Mouse (Mus musculus) midbrain, embryonic 15.5 days (tissue): ENCODE measurements around the gene Vwa5b2. TPM values are rescaled to one million over a fixed set of nuclear protein-coding genes. Genes with fewer than 3 reads are reported as not detected.
A peak's percentile ranks its signal among the peaks of the same experiment; 100 is the strongest.

ENCODE experiments used
- ATAC-seq: fragments of 200-750 bp; cut with Nextera tagmentation; replicated peaks from 2 replicates; pipeline ENCODE4 v1.8.0; 2017; ENCODE audit warnings: moderate TSS enrichment
- H3K27ac ChIP-seq: fragments of 300-500 bp; sonication (generic); 2 replicates; pipeline ENCODE4 v1.5.1; 2015; ENCODE audit warnings: mild to moderate bottlenecking, inconsistent platforms
- H3K27me3 ChIP-seq: fragments of 300-500 bp; sonication (generic); replicated peaks from 2 replicates; pipeline ENCODE4 v1.6.1; 2015; ENCODE audit warnings: inconsistent platforms
- H3K36me3 ChIP-seq: fragments of 300-500 bp; sonication (generic); replicated peaks from 2 replicates; pipeline ENCODE4 v1.6.1; 2015; ENCODE audit warnings: inconsistent platforms
- H3K4me1 ChIP-seq: fragments of 300-500 bp; sonication (generic); 2 replicates; pipeline ENCODE4 v1.6.1; 2015; ENCODE audit warnings: inconsistent platforms
- H3K4me2 ChIP-seq: fragments of 300-500 bp; sonication (generic); 2 replicates; pipeline ENCODE4 v1.6.1; 2015; ENCODE audit warnings: inconsistent platforms, mild to moderate bottlenecking, moderate library complexity
- H3K4me3 ChIP-seq: fragments of 300-500 bp; sonication (generic); 2 replicates; pipeline ENCODE4 v1.5.1; 2015; ENCODE audit warnings: mild to moderate bottlenecking, inconsistent platforms
- H3K9ac ChIP-seq: fragments of 300-500 bp; sonication (generic); 2 replicates; pipeline ENCODE4 v1.6.1; 2015; ENCODE audit warnings: mild to moderate bottlenecking, inconsistent platforms
- H3K9me3 ChIP-seq: fragments of 300-500 bp; sonication (generic); 2 replicates; pipeline ENCODE4 v1.6.1; 2016; ENCODE audit warnings: inconsistent platforms
- WGBS: fragments of 180-500 bp; shearing (Covaris S2); methylation state at CpG from one replicate; pipeline ENCODE4 v1.1.7; 2015; ENCODE audit warnings: mixed read lengths; 5-methylcytosine and 5-hydroxymethylcytosine counted together
- polyA plus RNA-seq: library from polyadenylated mRNA; unstranded; fragments of >200 nt; fragmentation: Nextera tagmentation; extraction: Ambion mirVana; gene quantifications from 2 replicates; pipeline ENCODE4 v1.2.1, GENCODE M21; 2015

Gene Vwa5b2
- polyA plus RNA-seq, 1 experiment from 2014 or later, result 24.0 TPM

DNA sequence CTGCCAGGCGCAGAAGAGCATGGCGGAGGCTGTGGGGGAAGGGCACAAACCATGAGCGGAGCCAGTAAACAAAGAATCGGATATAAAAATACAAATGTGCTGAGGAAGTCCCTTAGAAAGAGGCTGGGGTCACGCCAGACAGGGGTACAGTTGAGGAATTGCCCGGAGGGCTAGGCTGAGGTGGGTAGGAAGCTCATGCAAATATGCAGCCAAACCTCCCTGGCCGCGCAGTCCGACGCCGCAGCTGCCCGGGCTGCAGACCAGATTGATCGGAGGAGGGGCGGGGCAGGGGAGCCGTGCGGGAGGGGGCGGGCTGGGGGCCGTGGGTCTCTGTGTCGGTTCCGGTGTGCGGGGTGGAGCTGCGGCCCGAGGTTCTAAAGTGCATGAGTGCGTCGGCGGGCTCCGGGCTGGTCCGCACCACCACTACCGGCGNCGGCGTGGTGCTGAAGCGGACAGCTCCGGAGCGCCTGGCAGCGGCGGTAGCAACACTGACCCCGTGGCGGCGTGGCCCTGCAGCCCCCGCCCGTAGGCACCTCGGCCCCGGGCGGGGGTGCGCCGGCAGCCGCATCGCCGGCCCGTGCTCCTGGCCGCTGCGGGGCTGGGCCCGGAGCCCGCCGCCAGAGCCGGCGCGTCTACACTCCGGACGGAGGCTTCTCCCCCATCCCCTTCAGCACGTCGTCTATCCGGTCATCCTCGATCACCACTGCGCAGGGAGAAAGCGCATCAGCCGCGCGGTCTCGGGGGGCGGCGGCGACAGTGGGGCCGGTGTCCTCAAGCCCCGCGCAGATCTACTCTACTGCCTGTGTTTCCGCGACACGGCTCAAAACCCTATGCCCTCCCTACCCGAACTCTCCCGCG is 30.5 kb downstream of the Vwa5b2 start:
- Histone ChIP-seq H3K4me2 (peak overlapping the region; percentile 93), H3K27ac (peak overlapping the region; percentile 93), H3K27me3 (no peaks in the 10 kb centered on the region), H3K36me3 (peaks cover 3% of the 10 kb centered on the region; the same call in 1 of the 2 replicates), H3K9me3 (no peaks in the 10 kb centered on the region), H3K4me1 (peaks cover 28% of the 10 kb centered on the region), H3K4me3 (peak overlapping the region; percentile 95), H3K9ac (peak overlapping the region; percentile 87)
- under 1% methylated on average over 75 of the region's 83 CpGs for WGBS
- peak; percentile 25 for ATAC-seq

GRCm38 (mm10) chr16:20620399-20620735 is 31.1 kb downstream of the Vwa5b2 start:
- Histone ChIP-seq H3K9ac (peak overlapping the region; percentile 87), H3K4me3 (peak overlapping the region; percentile 95), H3K9me3 (no peaks in the 10 kb centered on the region), H3K27me3 (no peaks in the 10 kb centered on the region), H3K36me3 (peaks cover 3% of the 10 kb centered on the region; the same call in 1 of the 2 replicates), H3K4me2 (peak overlapping the region; percentile 93), H3K27ac (peak overlapping the region; percentile 93), H3K4me1 (peaks cover 28% of the 10 kb centered on the region)
- WGBS, result 0% methylated on average over 9 of the region's 9 CpGs
- peak; percentile 2 for ATAC-seq

DNA sequence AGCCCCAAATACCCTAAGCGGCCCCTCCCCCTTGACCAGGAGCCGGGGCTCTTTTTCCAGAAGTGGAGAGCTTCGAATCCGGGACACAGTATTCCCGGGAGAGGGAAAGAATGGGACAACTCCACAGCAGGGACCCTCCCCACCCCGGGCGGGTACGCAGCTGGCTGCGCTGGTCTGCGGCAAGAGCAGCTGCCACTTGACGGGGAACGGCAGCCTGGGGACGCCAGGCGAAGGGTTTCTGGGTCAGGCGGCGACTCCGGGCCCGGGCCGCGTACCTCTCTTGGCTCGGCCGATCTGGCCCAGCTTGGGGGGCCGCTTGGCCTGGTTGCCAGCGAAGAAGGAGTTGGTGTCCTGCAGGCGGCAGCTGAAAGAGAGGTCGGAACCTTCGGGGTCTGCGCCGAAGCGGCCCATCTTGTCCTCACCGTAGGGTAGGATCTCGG is 31.5 kb downstream of the Vwa5b2 start:
- peak; percentile 21 for ATAC-seq
- Histone ChIP-seq H3K4me3 (peak overlapping the region; percentile 95), H3K4me2 (peak overlapping the region; percentile 93), H3K4me1 (peaks cover 28% of the 10 kb centered on the region), H3K9me3 (no peaks in the 10 kb centered on the region), H3K27me3 (no peaks in the 10 kb centered on the region), H3K27ac (peak overlapping the region; percentile 93), H3K9ac (peak overlapping the region; percentile 87), H3K36me3 (peaks cover 3% of the 10 kb centered on the region; the same call in 1 of the 2 replicates)
- under 1% methylated on average over 32 of the region's 32 CpGs for WGBS

DNA sequence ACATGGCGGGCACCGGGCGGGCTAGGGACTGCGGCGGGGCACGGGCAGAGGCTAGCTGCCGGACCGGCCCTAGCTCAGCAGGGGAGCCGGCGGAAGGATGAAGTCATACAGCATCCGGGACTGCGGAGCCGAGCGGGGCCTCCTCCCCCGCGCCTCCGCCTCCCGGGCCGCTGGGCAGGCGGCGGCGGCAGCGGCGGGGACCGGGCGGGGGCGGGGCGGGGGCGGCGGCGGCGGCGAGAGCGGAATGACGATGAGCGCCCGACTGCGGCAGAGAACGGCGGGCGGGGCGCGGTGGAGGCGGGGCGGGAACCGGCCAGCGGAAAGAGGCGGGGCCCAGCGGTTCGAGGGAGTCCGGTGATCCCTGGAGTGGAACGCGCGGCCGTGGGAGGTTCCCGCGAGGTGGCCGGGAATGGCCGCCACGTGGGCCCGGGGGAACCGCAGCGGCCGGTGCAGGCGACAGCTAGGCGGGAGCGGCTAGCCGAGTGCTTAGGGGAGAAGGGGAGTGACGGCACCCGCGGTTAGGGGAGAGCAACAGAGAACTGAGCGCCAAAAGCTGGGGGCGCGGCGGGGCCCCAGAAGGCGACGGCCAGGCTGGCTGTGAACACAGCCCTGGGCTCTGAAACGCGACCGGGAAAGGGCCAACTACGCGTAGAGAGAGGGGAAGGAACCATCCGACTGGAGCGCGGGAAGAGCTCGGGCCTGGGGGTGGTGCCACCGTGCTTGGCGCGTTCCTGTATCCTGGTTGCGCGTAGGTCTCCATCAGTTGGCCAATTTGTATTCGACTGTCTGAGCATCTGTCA is 32.1 kb downstream of the Vwa5b2 start, which contains the start of gene Camk2n2:
Gene Camk2n2 (minus strand): TSS at position 97 of the 800 bp plus-strand sequence.
- peak within 1 kb of the TSS; percentile 93 for H3K27ac ChIP-seq
- 0% methylated on average over 90 of the region's 92 CpGs for WGBS
- H3K4me2 ChIP-seq, result peak within 1 kb of the TSS; percentile 93
- H3K4me1 ChIP-seq, result peaks cover 28% of the 10 kb centered on the region
- H3K36me3 ChIP-seq, result peaks cover 3% of the 10 kb centered on the region; the same call in 1 of the 2 replicates
- no peaks in the 10 kb centered on the region for H3K27me3 ChIP-seq
- peak; percentile 59 for ATAC-seq
- peak within 1 kb of the TSS; percentile 95 for H3K4me3 ChIP-seq
- peak within 1 kb of the TSS; percentile 87 for H3K9ac ChIP-seq
- H3K9me3 ChIP-seq, result no peaks in the 10 kb centered on the region

- WGBS, result under 1% methylated on average over 36 of the region's 37 CpGs
- H3K9ac ChIP-seq, result peak overlapping the region; percentile 87
Observed at GRCm38 (mm10) chr16:20621991-20622685, 32.9 kb downstream of the Vwa5b2 start.

DNA sequence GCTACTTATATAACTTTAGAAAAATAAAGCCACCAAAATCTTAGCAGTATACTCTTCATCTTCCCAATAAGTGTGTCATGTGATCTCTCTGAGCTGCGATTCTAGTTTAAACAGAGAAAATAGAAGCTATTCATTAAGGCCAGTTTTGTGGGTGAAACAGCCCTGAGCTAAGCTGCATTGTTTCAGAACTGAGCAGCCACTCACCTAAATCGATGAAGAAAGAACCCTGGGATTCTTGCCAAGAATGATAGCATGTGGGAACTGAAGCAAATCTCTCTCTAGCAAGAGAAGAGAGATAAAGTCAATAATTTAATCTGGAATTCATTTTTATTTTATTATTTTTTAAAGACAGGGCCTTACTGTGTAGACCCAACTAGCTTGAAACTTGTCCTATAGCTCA is 33.9 kb downstream of the Vwa5b2 start:
- 37% methylated on average over 2 of the region's 2 CpGs for WGBS
- no peak for ATAC-seq
- Histone ChIP-seq H3K9ac (no peak overlapping the region), H3K4me2 (peak overlapping the region; percentile 93; the same call in 1 of the 2 replicates), H3K27me3 (0 out of 2 replicates have a peak, but pooled peaks cover under 1% of the 10 kb centered on the region), H3K27ac (0 out of 2 replicates have a peak overlapping the region, but pooled peaks have one; percentile 93), H3K9me3 (no peaks in the 10 kb centered on the region), H3K36me3 (no peaks in the 10 kb centered on the region; the same call in 1 of the 2 replicates), H3K4me3 (no peak overlapping the region), H3K4me1 (peaks cover 27% of the 10 kb centered on the region)

More at GRCm38 (mm10) chr16:20621991-20622685, 32.9 kb downstream of the Vwa5b2 start:
- H3K36me3 ChIP-seq, result no peaks in the 10 kb centered on the region; the same call in 1 of the 2 replicates
- H3K4me3 ChIP-seq, result peak overlapping the region; percentile 95
- H3K4me1 ChIP-seq, result peaks cover 28% of the 10 kb centered on the region
- H3K27ac ChIP-seq, result peak overlapping the region; percentile 93
- peak overlapping the region; percentile 93 for H3K4me2 ChIP-seq
- H3K9me3 ChIP-seq, result no peaks in the 10 kb centered on the region
- H3K27me3 ChIP-seq, result no peaks in the 10 kb centered on the region
- peak; percentile 79 for ATAC-seq

- H3K4me1 ChIP-seq, result peaks cover 17% of the 10 kb centered on the region
- H3K36me3 ChIP-seq, result 0 out of 2 replicates have a peak, but pooled peaks cover 8% of the 10 kb centered on the region
- no peak overlapping the region for H3K4me3 ChIP-seq
- WGBS, result 56% methylated on average over 11 of the region's 11 CpGs
- H3K27me3 ChIP-seq, result peaks cover 6% of the 10 kb centered on the region; the same call in 1 of the 2 replicates
- no peak overlapping the region for H3K9ac ChIP-seq
- H3K4me2 ChIP-seq, result peak overlapping the region; percentile 86; the same call in 1 of the 2 replicates
- no peak for ATAC-seq
- H3K9me3 ChIP-seq, result no peaks in the 10 kb centered on the region
- H3K27ac ChIP-seq, result no peak overlapping the region
Observed at GRCm38 (mm10) chr16:20628871-20629391, 39.7 kb downstream of the Vwa5b2 start.

DNA sequence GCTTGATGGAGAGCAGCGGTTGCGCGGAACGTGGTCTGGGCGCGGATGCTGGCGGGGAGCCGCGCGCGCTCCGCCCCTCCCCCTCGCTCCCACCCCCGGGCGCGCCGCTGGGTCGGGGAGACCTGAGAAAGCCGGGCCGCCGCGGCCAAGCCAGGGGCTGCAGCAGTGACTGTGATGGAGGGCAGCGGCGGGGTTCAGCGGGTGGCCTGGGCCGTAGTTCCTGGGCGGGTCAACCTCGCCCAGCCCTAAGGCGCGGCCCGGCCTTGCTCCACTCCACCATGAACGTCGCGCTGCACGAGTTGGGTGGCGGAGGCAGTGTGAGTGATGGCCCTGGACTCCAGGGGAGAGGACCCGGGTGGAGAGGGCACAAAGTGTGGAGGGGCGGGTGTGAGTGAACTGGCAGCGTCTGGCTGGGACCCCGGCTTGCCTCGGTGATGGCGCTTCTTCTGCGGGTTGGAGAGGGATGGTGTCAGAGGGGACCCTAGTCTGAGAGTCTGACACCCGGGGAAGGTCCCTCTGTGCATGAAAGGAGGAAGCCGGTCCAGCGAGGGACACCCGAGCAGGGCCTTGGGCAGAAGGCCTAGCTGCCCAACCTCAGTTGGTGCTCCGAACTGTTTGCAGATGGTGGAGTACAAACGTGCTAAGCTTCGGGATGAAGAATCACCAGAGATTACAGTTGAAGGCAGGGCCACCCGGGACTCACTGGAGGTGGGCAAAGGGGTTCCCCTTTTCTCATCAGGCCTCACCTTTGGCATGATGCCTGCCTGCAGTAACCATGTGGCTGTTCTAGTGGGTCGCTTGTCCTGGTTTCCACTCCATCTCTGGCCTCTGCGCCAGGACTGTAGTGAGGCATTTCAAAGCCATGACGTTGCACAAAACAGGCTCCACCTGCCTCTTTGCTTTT is 40.7 kb downstream of the Vwa5b2 start, which contains the start of gene Ece2:
Gene Ece2 (plus strand): TSS at position 98 of the 904 bp plus-strand sequence.
- Histone ChIP-seq H3K4me1 (peaks cover 17% of the 10 kb centered on the region), H3K9ac (peak within 1 kb of the TSS; percentile 84), H3K27ac (peak within 1 kb of the TSS; percentile 69), H3K4me3 (peak within 1 kb of the TSS; percentile 80), H3K9me3 (no peaks in the 10 kb centered on the region), H3K36me3 (0 out of 2 replicates have a peak, but pooled peaks cover 8% of the 10 kb centered on the region), H3K27me3 (peaks cover 6% of the 10 kb centered on the region; the same call in 1 of the 2 replicates), H3K4me2 (peak within 1 kb of the TSS; percentile 86)
- WGBS, result 6% methylated on average over 53 of the region's 54 CpGs
- ATAC-seq, result peak; percentile 78

DNA sequence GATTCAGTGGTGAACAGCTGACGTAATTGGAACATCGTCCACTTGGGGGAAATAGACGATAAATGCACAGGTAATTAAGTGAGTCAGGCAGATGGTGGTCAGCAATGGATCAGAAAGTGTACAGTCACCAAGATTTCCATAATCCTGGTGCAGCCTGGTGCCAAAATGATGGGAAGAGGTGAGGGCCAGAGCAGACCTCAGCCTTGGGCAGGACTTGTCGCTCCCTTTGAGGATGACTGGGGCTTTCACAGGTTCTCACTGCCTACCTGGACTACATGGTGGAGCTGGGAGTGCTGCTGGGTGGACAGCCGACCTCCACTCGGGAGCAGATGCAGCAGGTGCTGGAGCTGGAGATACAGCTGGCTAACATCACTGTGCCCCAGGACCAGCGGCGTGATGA is 48.1 kb downstream of the Vwa5b2 start:
- H3K4me2 ChIP-seq, result no peak overlapping the region
- no peaks in the 10 kb centered on the region for H3K9me3 ChIP-seq
- no peaks in the 10 kb centered on the region for H3K27me3 ChIP-seq
- no peak overlapping the region for H3K4me3 ChIP-seq
- no peak overlapping the region for H3K27ac ChIP-seq
- no peak for ATAC-seq
- WGBS, result 83% methylated on average over 8 of the region's 8 CpGs
- 0 out of 2 replicates have a peak, but pooled peaks cover 6% of the 10 kb centered on the region for H3K36me3 ChIP-seq
- H3K9ac ChIP-seq, result no peak overlapping the region
- no peaks in the 10 kb centered on the region for H3K4me1 ChIP-seq

DNA sequence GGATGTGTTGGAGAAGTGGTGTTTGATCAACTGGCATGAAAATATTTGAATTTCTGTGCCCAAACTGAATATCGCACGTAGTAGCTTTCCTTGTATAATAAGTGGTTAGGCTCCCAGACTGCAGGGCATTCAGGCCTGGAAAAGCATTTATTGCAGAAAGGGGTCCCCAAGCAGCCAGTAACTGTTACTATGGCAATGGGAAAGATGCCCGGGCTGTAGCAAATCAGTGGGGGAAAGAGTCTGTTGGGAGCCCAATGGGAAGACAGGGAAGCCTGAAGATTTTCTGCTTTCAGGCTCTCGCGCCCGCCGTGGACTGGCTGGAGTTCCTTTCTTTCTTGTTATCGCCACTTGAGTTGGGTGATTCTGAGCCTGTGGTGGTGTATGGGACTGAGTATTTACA is 49.1 kb downstream of the Vwa5b2 start:
- Histone ChIP-seq H3K4me2 (no peak overlapping the region), H3K27ac (peak overlapping the region; percentile 42), H3K27me3 (no peaks in the 10 kb centered on the region)

More for the DNA sequence above, 49.1 kb downstream of the Vwa5b2 start:
- no peaks in the 10 kb centered on the region for H3K36me3 ChIP-seq
- WGBS, result 64% methylated on average over 8 of the region's 8 CpGs
- peak; percentile 52 for ATAC-seq
- H3K4me3 ChIP-seq, result no peak overlapping the region
- H3K9me3 ChIP-seq, result no peaks in the 10 kb centered on the region
- H3K4me1 ChIP-seq, result no peaks in the 10 kb centered on the region
- H3K9ac ChIP-seq, result no peak overlapping the region
